Mouse (Mus musculus) brain, embryonic 14.5 days (tissue): ENCODE data around the gene Gm13762.

ENCODE experiments used
- CTCF ChIP-seq: fragments of 200-500 bp; IDR thresholded peaks from 2 replicates; pipeline ENCODE4 v1.5.1; 2012; ENCODE audit warnings: inconsistent platforms, mild to moderate bottlenecking, moderate library complexity, borderline replicate concordance; ENCODE audit not compliant: insufficient read depth, insufficient read length; ENCODE audit errors: extremely low read depth
- POLR2A ChIP-seq: fragments of 200-500 bp; IDR thresholded peaks from 2 replicates; pipeline ENCODE4 v1.6.1; 2012; ENCODE audit warnings: mild to moderate bottlenecking, inconsistent platforms, borderline replicate concordance; ENCODE audit not compliant: poor library complexity, insufficient read depth, insufficient read length, severe bottlenecking; ENCODE audit errors: extremely low read depth

DNA sequence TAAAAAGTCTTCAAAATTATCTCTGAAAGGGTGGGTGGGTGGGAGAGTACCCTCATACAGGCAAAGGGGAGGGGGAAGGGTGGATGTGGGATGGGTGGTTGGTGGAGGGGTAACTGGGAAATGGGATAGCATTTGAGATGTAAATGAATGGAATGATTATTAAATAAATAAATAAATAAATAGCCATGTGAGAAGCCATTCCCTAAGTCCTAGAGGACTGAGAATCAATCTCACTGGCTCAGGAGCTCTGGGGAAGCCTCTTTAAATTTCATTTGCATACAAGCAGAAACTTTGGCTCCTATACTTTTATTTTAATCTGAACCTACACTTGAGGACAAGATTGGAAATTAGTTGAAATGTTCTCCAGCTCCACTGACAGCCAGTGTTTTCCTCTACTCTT lies 26.4 kb downstream of the Gm13762 start, which contains the start of gene Olfr1212:
- TF ChIP-seq CTCF (no peak), POLR2A (no peak)
